Mouse (Mus musculus): Measurements from ENCODE around the gene Frmpd2. TPM values are rescaled to one million over a fixed set of nuclear protein-coding genes. Genes with fewer than 3 reads are reported as not detected.

Frmpd2 gene
- total and polyA plus RNA-seq, 3 experiments, result not detected

- peaks cover 6% of the 10 kb centered on the region for H3K9me3 ChIP-seq (replicated peaks; ENCODE audit: low read length)
- no peak overlapping the region for H3K9ac ChIP-seq (ENCODE audit: insufficient read depth, low read depth)
- no peaks in the 10 kb centered on the region for H3K36me3 ChIP-seq (replicated peaks in 1 of 2; ENCODE audit: control insufficient read depth in 1 of 2, insufficient read depth in 1 of 2, low read length in 1 of 2)
- DNase-seq (ENCODE audit: extremely low read depth), result no peak
- no peak overlapping the region for H3K4me2 ChIP-seq (ENCODE audit: insufficient read depth, low read depth, poor library complexity, severe bottlenecking)
- in situ Hi-C loops (cut with MboI; ENCODE audit: low pct_ligation_motif_present, low pct_unique_long_range_greater_than_20kb, low sequenced_read_pairs), result no loop called here
- TF ChIP-seq ZNF384 (IDR thresholded peaks at IDR 0.05; ENCODE audit: low read depth, low read length), result no peak
- TF ChIP-seq HCFC1 (IDR thresholded peaks at IDR 0.05; ENCODE audit: low read depth, low read length), result no peak
- no peak for TF ChIP-seq ZMIZ1 (IDR thresholded peaks at IDR 0.05; ENCODE audit: low read depth, low read length)
- no peak for TF ChIP-seq KAT2A (IDR thresholded peaks at IDR 0.05; ENCODE audit: insufficient replicate concordance, low read length)
- no peak for TF ChIP-seq MXI1 (IDR thresholded peaks at IDR 0.05; ENCODE audit: low read depth, low read length)
- TF ChIP-seq JUND (conservative IDR thresholded peaks at IDR 0.05; ENCODE audit: low read depth, low read length), result no peak
- no peak for TF ChIP-seq UBTF (IDR thresholded peaks at IDR 0.05; ENCODE audit: low read depth, low read length)
- no peak for TF ChIP-seq NRF1 (IDR thresholded peaks at IDR 0.05; ENCODE audit: low read depth, low read length)
- no peak for TF ChIP-seq CHD2 (IDR thresholded peaks at IDR 0.05; ENCODE audit: low read length)
- no peak for TF ChIP-seq RAD21 (IDR thresholded peaks at IDR 0.05; ENCODE audit: low read depth, low read length)
- no peak for TF ChIP-seq USF2 (conservative IDR thresholded peaks at IDR 0.05; ENCODE audit: low read depth, low read length)
- no peaks in the 10 kb centered on the region for H3K79me2 ChIP-seq (replicated peaks; ENCODE audit: control insufficient read depth, extremely low read depth, insufficient read depth, poor library complexity, severe bottlenecking)
- peaks cover 33% of the 10 kb centered on the region for H3K27me3 ChIP-seq (replicated peaks)
- H3K4me3 ChIP-seq (replicated peaks in 1 of 3; ENCODE audit: low read depth in 2 of 3, low read length in 2 of 3, poor library complexity in 1 of 3), result no peak overlapping the region
- dilution Hi-C loops (cut with MboI; ENCODE audit: extremely low pct_ligation_motif_present, extremely low pct_unique_long_range_greater_than_20kb, low sequenced_read_pairs), result no loop called here
- no peak overlapping the region for H3K27ac ChIP-seq (ENCODE audit: insufficient read depth, low read depth)
- H3K4me1 ChIP-seq (ENCODE audit: control insufficient read depth in 1 of 2, insufficient read depth in 2 of 2), result peaks cover 0 to 11% of the 10 kb centered on the region in 2 experiments; a peak in 2 of 4 replicates
Observed at GRCm38 (mm10) chr14:33532792-33533191, 61.3 kb downstream of the Frmpd2 start.

- dilution Hi-C loops (cut with MboI; ENCODE audit: extremely low pct_ligation_motif_present, extremely low pct_unique_long_range_greater_than_20kb, low sequenced_read_pairs), result no loop called here
- in situ Hi-C loops (cut with MboI; ENCODE audit: low pct_ligation_motif_present, low pct_unique_long_range_greater_than_20kb, low sequenced_read_pairs), result no loop called here
- H3K4me2 ChIP-seq (ENCODE audit: insufficient read depth, low read depth, poor library complexity, severe bottlenecking), result no peak overlapping the region
- H3K9me3 ChIP-seq (replicated peaks; ENCODE audit: low read length), result peaks cover 7% of the 10 kb centered on the region
- TF ChIP-seq RAD21 (IDR thresholded peaks at IDR 0.05; ENCODE audit: low read depth, low read length) (peak; percentile 35), JUN (IDR thresholded peaks at IDR 0.05; ENCODE audit: insufficient read depth, low read depth, low read length) (no peak), CTCF (conservative IDR thresholded peaks at IDR 0.05 in 1 of 2, IDR thresholded peaks at IDR 0.05 in 1 of 2; ENCODE audit: low read depth in 2 of 2, low read length in 2 of 2) (peak in 1 of 2 experiments; percentile 30; a peak in 1 of 4 replicates)
- DNase-seq (ENCODE audit: extremely low read depth), result no peak
- no peak overlapping the region for H3K27ac ChIP-seq (ENCODE audit: insufficient read depth, low read depth)
- no peaks in the 10 kb centered on the region for H3K36me3 ChIP-seq (replicated peaks in 1 of 2; ENCODE audit: control insufficient read depth in 1 of 2, insufficient read depth in 1 of 2, low read length in 1 of 2)
- peaks cover 35% of the 10 kb centered on the region for H3K27me3 ChIP-seq (replicated peaks)
- peaks cover 0 to 11% of the 10 kb centered on the region in 2 experiments; a peak in 2 of 4 replicates for H3K4me1 ChIP-seq (ENCODE audit: control insufficient read depth in 1 of 2, insufficient read depth in 2 of 2)
- H3K9ac ChIP-seq (ENCODE audit: insufficient read depth, low read depth), result no peak overlapping the region
- no peak overlapping the region for H3K4me3 ChIP-seq (replicated peaks in 1 of 3; ENCODE audit: low read depth in 2 of 3, low read length in 2 of 3, poor library complexity in 1 of 3)
- H3K79me2 ChIP-seq (replicated peaks; ENCODE audit: control insufficient read depth, extremely low read depth, insufficient read depth, poor library complexity, severe bottlenecking), result no peaks in the 10 kb centered on the region
Observed at GRCm38 (mm10) chr14:33533516-33533915, 62.0 kb downstream of the Frmpd2 start.

DNA sequence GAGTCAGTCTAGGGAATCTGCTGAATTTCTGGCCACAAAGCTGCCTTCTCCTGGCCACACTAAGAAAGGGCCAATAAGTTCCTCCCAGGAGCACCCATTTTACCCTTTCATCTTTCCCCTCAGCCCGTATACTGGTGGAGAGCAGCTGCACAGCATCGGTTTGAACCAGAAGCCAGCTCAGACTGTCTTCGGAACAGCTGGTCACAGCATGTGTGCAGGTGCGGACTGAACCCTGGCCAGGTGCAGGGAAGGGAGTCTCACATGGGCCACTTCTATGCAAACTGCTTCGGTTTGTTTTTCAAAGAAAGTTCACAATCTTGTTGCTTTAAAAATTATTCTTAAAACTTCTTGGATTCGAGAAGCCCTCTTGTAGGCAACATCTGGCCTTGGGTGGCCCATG lies 63.8 kb downstream of the Frmpd2 start:
- Histone ChIP-seq H3K4me2 (ENCODE audit: insufficient read depth, low read depth, poor library complexity, severe bottlenecking) (no peak overlapping the region), H3K36me3 (replicated peaks in 1 of 2; ENCODE audit: control insufficient read depth in 1 of 2, insufficient read depth in 1 of 2, low read length in 1 of 2) (no peaks in the 10 kb centered on the region), H3K4me1 (ENCODE audit: control insufficient read depth in 1 of 2, insufficient read depth in 2 of 2) (peaks cover 0 to 11% of the 10 kb centered on the region in 2 experiments; a peak in 2 of 4 replicates), H3K9ac (ENCODE audit: insufficient read depth, low read depth) (no peak overlapping the region), H3K79me2 (replicated peaks; ENCODE audit: control insufficient read depth, extremely low read depth, insufficient read depth, poor library complexity, severe bottlenecking) (no peaks in the 10 kb centered on the region), H3K27me3 (replicated peaks) (peaks cover 31% of the 10 kb centered on the region), H3K4me3 (replicated peaks in 1 of 3; ENCODE audit: low read depth in 2 of 3, low read length in 2 of 3, poor library complexity in 1 of 3) (no peak overlapping the region), H3K9me3 (replicated peaks; ENCODE audit: low read length) (peaks cover 7% of the 10 kb centered on the region), H3K27ac (ENCODE audit: insufficient read depth, low read depth) (no peak overlapping the region)
- DNase-seq (ENCODE audit: extremely low read depth), result peak; percentile 15
- TF ChIP-seq CHD2 (IDR thresholded peaks at IDR 0.05; ENCODE audit: low read length), result no peak
- peak; percentile 88 for TF ChIP-seq TCF12 (IDR thresholded peaks at IDR 0.05; ENCODE audit: low read depth, low read length)
- TF ChIP-seq MXI1 (IDR thresholded peaks at IDR 0.05; ENCODE audit: low read depth, low read length), result no peak
- no peak for TF ChIP-seq CHD1 (IDR thresholded peaks at IDR 0.05; ENCODE audit: low read depth, low read length)
- dilution Hi-C loops (cut with MboI; ENCODE audit: extremely low pct_ligation_motif_present, extremely low pct_unique_long_range_greater_than_20kb, low sequenced_read_pairs), result no loop called here
- in situ Hi-C loops (cut with MboI; ENCODE audit: low pct_ligation_motif_present, low pct_unique_long_range_greater_than_20kb, low sequenced_read_pairs), result no loop called here

Data from CH12.LX (cell line).